Mouse (Mus musculus) forebrain, embryonic 11.5 days (tissue): ENCODE results near the gene Osbpl10. TPM values are rescaled to one million over a fixed set of nuclear protein-coding genes. Genes with fewer than 3 reads are reported as not detected.
"Not testable (repeated sequence)": the region's sequence is repeated elsewhere in the genome, so short reads cannot be mapped to it uniquely, and the experiment has no call there.

Source experiments
- ATAC-seq: fragments of 200-750 bp; cut with Nextera tagmentation; replicated peaks from 2 replicates; pipeline ENCODE4 v1.8.0; 2017; ENCODE audit warnings: moderate TSS enrichment; ENCODE audit not compliant: low FRiP score
- DNase-seq: peaks from one replicate; pipeline ENCODE4 v3.0.0-alpha.2; 2017; ENCODE audit warnings: low spot score
- H3K27ac ChIP-seq: fragments of 300-500 bp; sonication (generic); 2 replicates; pipeline ENCODE4 v1.5.1; 2014; ENCODE audit warnings: low read depth, low read length
- H3K27me3 ChIP-seq: fragments of 300-500 bp; sonication (generic); 2 replicates; pipeline ENCODE4 v1.6.1; 2014; ENCODE audit warnings: mild to moderate bottlenecking, low read length, mixed read lengths; ENCODE audit not compliant: control insufficient read depth, insufficient read depth
- H3K36me3 ChIP-seq: fragments of 300-500 bp; sonication (generic); 2 replicates; pipeline ENCODE4 v1.6.1; 2014; ENCODE audit warnings: mild to moderate bottlenecking, low read length, moderate library complexity, mixed read lengths; ENCODE audit not compliant: control insufficient read depth, insufficient read depth
- H3K4me1 ChIP-seq: fragments of 300-500 bp; sonication (generic); replicated peaks from 2 replicates; pipeline ENCODE4 v1.6.1; 2014; ENCODE audit warnings: low read length, mixed read lengths; ENCODE audit not compliant: control insufficient read depth, insufficient read depth
- H3K4me2 ChIP-seq: fragments of 300-500 bp; sonication (generic); 2 replicates; pipeline ENCODE4 v1.6.1; 2014; ENCODE audit warnings: low read depth, mild to moderate bottlenecking, low read length, moderate library complexity, mixed read lengths; ENCODE audit not compliant: severe bottlenecking
- H3K4me3 ChIP-seq: fragments of 300-500 bp; sonication (generic); 2 replicates; pipeline ENCODE4 v1.5.1; 2014; ENCODE audit warnings: low read depth, low read length
- H3K9ac ChIP-seq: fragments of 300-500 bp; sonication (generic); 2 replicates; pipeline ENCODE4 v1.6.1; 2014; ENCODE audit warnings: low read length
- H3K9me3 ChIP-seq: fragments of 300-500 bp; sonication (generic); 2 replicates; pipeline ENCODE4 v1.6.1; 2016; ENCODE audit warnings: low read length, mixed read lengths; ENCODE audit not compliant: control insufficient read depth
- WGBS: fragments of 180-500 bp; shearing (Covaris S2); extraction: QIAGEN DNeasy Blood & Tissue Kit; methylation state at CpG from one replicate; pipeline ENCODE4 v1.1.7; 2014; 5-methylcytosine and 5-hydroxymethylcytosine counted together
- polyA plus RNA-seq: library from polyadenylated mRNA; unstranded; fragments of >200 nt; fragmentation: Nextera tagmentation; extraction: Ambion mirVana; gene quantifications from 2 replicates; pipeline ENCODE4 v1.2.1, GENCODE M21; 2014

Gene Osbpl10
- polyA plus RNA-seq, 1 experiment from 2014 or later: 1.0 TPM

GRCm38 (mm10) chr9:115008194-115008593 lies 29.8 kb downstream of the Osbpl10 start:
- no peaks in the 10 kb centered on the region for H3K4me1 ChIP-seq
- ATAC-seq: no peak
- H3K4me3 ChIP-seq: no peak overlapping the region
- no peak overlapping the region for H3K9ac ChIP-seq
- peaks cover 4% of the 10 kb centered on the region; the same call in 1 of the 2 replicates for H3K9me3 ChIP-seq
- no peak overlapping the region for H3K4me2 ChIP-seq
- no peak overlapping the region for H3K27ac ChIP-seq
- H3K36me3 ChIP-seq: no peaks in the 10 kb centered on the region
- no peaks in the 10 kb centered on the region for H3K27me3 ChIP-seq
- no peak for DNase-seq
- WGBS: 91% methylated on average over 7 of the region's 7 CpGs

- no peak overlapping the region for H3K4me2 ChIP-seq
- ATAC-seq (no peak), DNase-seq (no peak)
- H3K4me1 ChIP-seq: 0 out of 2 replicates have a peak, but pooled peaks cover 2% of the 10 kb centered on the region
- 66% methylated on average over 12 of the region's 12 CpGs for whole genome bisulfite sequencing
- no peaks in the 10 kb centered on the region for H3K36me3 ChIP-seq
- no peak overlapping the region for H3K4me3 ChIP-seq
- peaks cover 4% of the 10 kb centered on the region; the same call in 1 of the 2 replicates for H3K9me3 ChIP-seq
- no peaks in the 10 kb centered on the region for H3K27me3 ChIP-seq
- H3K27ac ChIP-seq: no peak overlapping the region
- H3K9ac ChIP-seq: no peak overlapping the region
Observed at GRCm38 (mm10) chr9:115012367-115012766, 34.0 kb downstream of the Osbpl10 start.

GRCm38 (mm10) chr9:115020141-115020540 lies 41.8 kb downstream of the Osbpl10 start:
- no peak for DNase-seq
- Histone ChIP-seq H3K27me3 (no peaks in the 10 kb centered on the region), H3K27ac (no peak overlapping the region), H3K9ac (no peak overlapping the region), H3K4me1 (no peaks in the 10 kb centered on the region), H3K36me3 (no peaks in the 10 kb centered on the region), H3K4me3 (no peak overlapping the region), H3K9me3 (no peaks in the 10 kb centered on the region; the same call in 1 of the 2 replicates), H3K4me2 (no peak overlapping the region)
- WGBS: 95% methylated on average over 7 of the region's 7 CpGs
- ATAC-seq: no peak

GRCm38 (mm10) chr9:115021419-115021818 lies 43.0 kb downstream of the Osbpl10 start:
- WGBS: 93% methylated on average over 2 of the region's 2 CpGs
- Histone ChIP-seq H3K4me2 (no peak overlapping the region), H3K27ac (no peak overlapping the region), H3K4me1 (no peaks in the 10 kb centered on the region), H3K9ac (no peak overlapping the region), H3K9me3 (no peaks in the 10 kb centered on the region), H3K36me3 (no peaks in the 10 kb centered on the region), H3K4me3 (no peak overlapping the region), H3K27me3 (no peaks in the 10 kb centered on the region)
- ATAC-seq (no peak), DNase-seq (no peak)

GRCm38 (mm10) chr9:115023137-115023536 lies 44.8 kb downstream of the Osbpl10 start:
- ATAC-seq (no peak), DNase-seq (no peak)
- no peak overlapping the region for H3K9ac ChIP-seq
- no peak overlapping the region for H3K4me2 ChIP-seq
- H3K4me3 ChIP-seq: no peak overlapping the region
- H3K36me3 ChIP-seq: no peaks in the 10 kb centered on the region
- no peaks in the 10 kb centered on the region for H3K9me3 ChIP-seq
- no peaks in the 10 kb centered on the region for H3K4me1 ChIP-seq
- H3K27me3 ChIP-seq: no peaks in the 10 kb centered on the region
- 78% methylated on average over 3 of the region's 3 CpGs for WGBS
- no peak overlapping the region for H3K27ac ChIP-seq

- no peaks in the 10 kb centered on the region for H3K27me3 ChIP-seq
- H3K36me3 ChIP-seq: no peaks in the 10 kb centered on the region
- DNase-seq (no peak), ATAC-seq (no peak)
- no peaks in the 10 kb centered on the region for H3K4me1 ChIP-seq
- no peak overlapping the region for H3K4me3 ChIP-seq
- no peaks in the 10 kb centered on the region for H3K9me3 ChIP-seq
- 95% methylated on average over 10 of the region's 10 CpGs for WGBS
- H3K27ac ChIP-seq: no peak overlapping the region
- no peak overlapping the region for H3K9ac ChIP-seq
- H3K4me2 ChIP-seq: no peak overlapping the region
Observed at GRCm38 (mm10) chr9:115023708-115024383, 45.5 kb downstream of the Osbpl10 start.

- no peak overlapping the region for H3K27ac ChIP-seq
- no peaks in the 10 kb centered on the region for H3K9me3 ChIP-seq
- WGBS: 4% methylated on average over 3 of the region's 3 CpGs
- no peaks in the 10 kb centered on the region for H3K36me3 ChIP-seq
- DNase-seq (peak; percentile 80), ATAC-seq (peak; percentile 80)
- H3K9ac ChIP-seq: no peak overlapping the region
- H3K4me3 ChIP-seq: no peak overlapping the region
- 0 out of 2 replicates have a peak, but pooled peaks cover 6% of the 10 kb centered on the region for H3K4me1 ChIP-seq
- no peak overlapping the region for H3K4me2 ChIP-seq
- peaks cover 6% of the 10 kb centered on the region; the same call in 1 of the 2 replicates for H3K27me3 ChIP-seq
Observed at GRCm38 (mm10) chr9:115029307-115029706, 50.9 kb downstream of the Osbpl10 start.

- no peak for ATAC-seq
- no peak overlapping the region for H3K27ac ChIP-seq
- 0 out of 2 replicates have a peak, but pooled peaks cover 6% of the 10 kb centered on the region for H3K4me1 ChIP-seq
- no peak overlapping the region for H3K9ac ChIP-seq
- DNase-seq: no peak
- no peaks in the 10 kb centered on the region for H3K9me3 ChIP-seq
- WGBS: 35% methylated on average over 4 of the region's 4 CpGs
- H3K36me3 ChIP-seq: no peaks in the 10 kb centered on the region
- peaks cover 6% of the 10 kb centered on the region; the same call in 1 of the 2 replicates for H3K27me3 ChIP-seq
- no peak overlapping the region for H3K4me3 ChIP-seq
- H3K4me2 ChIP-seq: no peak overlapping the region
Observed at GRCm38 (mm10) chr9:115030581-115030980, 52.2 kb downstream of the Osbpl10 start.

GRCm38 (mm10) chr9:115031046-115031445 lies 52.7 kb downstream of the Osbpl10 start:
- not testable (repeated sequence) for H3K27ac ChIP-seq, H3K9ac ChIP-seq, H3K4me2 ChIP-seq, H3K4me1 ChIP-seq, ATAC-seq, H3K27me3 ChIP-seq, H3K9me3 ChIP-seq, DNase-seq, H3K4me3 ChIP-seq, H3K36me3 ChIP-seq
- WGBS: 94% methylated on average over 1 of the region's 1 CpGs
